Mouse (Mus musculus) thymus, adult 18-20 months (tissue): ENCODE results near the gene P2ry6.

ENCODE experiments used
- DNase-seq, 2 experiments: peaks; one replicate each; pipeline ENCODE4 v3.0.0; 2022; ENCODE audit warnings: mixed read lengths in 2 of 2

The P2ry6 gene

GRCm38 (mm10) chr7:100984452-100985395 is 10.3 kb upstream of the P2ry6 start:
- no peak for DNase-seq

GRCm38 (mm10) chr7:100979175-100979574 is 4.7 kb upstream of the P2ry6 start:
- no peak for DNase-seq

GRCm38 (mm10) chr7:100978171-100978570 is 3.7 kb upstream of the P2ry6 start:
- DNase-seq = no peak

- no peak for DNase-seq
Observed at GRCm38 (mm10) chr7:100972875-100973274, 1.6 kb downstream of the P2ry6 start.

- no peak for DNase-seq
Observed at GRCm38 (mm10) chr7:100968874-100969659, 5.4 kb downstream of the P2ry6 start.

GRCm38 (mm10) chr7:100968376-100968775 is 6.1 kb downstream of the P2ry6 start:
- no peak for DNase-seq

GRCm38 (mm10) chr7:100967850-100968249 is 6.6 kb downstream of the P2ry6 start:
- no peak for DNase-seq

GRCm38 (mm10) chr7:100966014-100966413 is 8.4 kb downstream of the P2ry6 start:
- no peak for DNase-seq

GRCm38 (mm10) chr7:100965079-100965478 is 9.4 kb downstream of the P2ry6 start:
- DNase-seq = no peak

- no peak for DNase-seq
Observed at GRCm38 (mm10) chr7:100964242-100964641, 10.2 kb downstream of the P2ry6 start.

- DNase-seq = no peak
Observed at GRCm38 (mm10) chr7:100963381-100963780, 11.1 kb downstream of the P2ry6 start.

- DNase-seq = no peak
Observed at GRCm38 (mm10) chr7:100961146-100961545, 13.3 kb downstream of the P2ry6 start.

GRCm38 (mm10) chr7:100960462-100960861 is 14.0 kb downstream of the P2ry6 start:
- no peak for DNase-seq

- DNase-seq = no peak
Observed at GRCm38 (mm10) chr7:100958426-100958825, 16.0 kb downstream of the P2ry6 start.

GRCm38 (mm10) chr7:100952686-100953085 is 21.8 kb downstream of the P2ry6 start:
- no peak for DNase-seq

GRCm38 (mm10) chr7:100951903-100952302 is 22.5 kb downstream of the P2ry6 start:
- no peak for DNase-seq

- DNase-seq = no peak
Observed at GRCm38 (mm10) chr7:100950481-100951010, 23.9 kb downstream of the P2ry6 start.

GRCm38 (mm10) chr7:100950031-100950430 is 24.4 kb downstream of the P2ry6 start:
- DNase-seq = no peak

- DNase-seq = no peak
Observed at GRCm38 (mm10) chr7:100944738-100945137, 29.7 kb downstream of the P2ry6 start.

GRCm38 (mm10) chr7:100944306-100944705 is 30.1 kb downstream of the P2ry6 start:
- no peak for DNase-seq

- DNase-seq = no peak
Observed at GRCm38 (mm10) chr7:100942789-100943615, 31.4 kb downstream of the P2ry6 start.

- no peak for DNase-seq
Observed at GRCm38 (mm10) chr7:100941169-100941568, 33.3 kb downstream of the P2ry6 start.

- DNase-seq = no peak
Observed at GRCm38 (mm10) chr7:100938106-100938505, 36.3 kb downstream of the P2ry6 start.
